Mouse (Mus musculus): ENCODE measurements around the gene Lpar1. TPM values are rescaled to one million over a fixed set of nuclear protein-coding genes. Genes with fewer than 3 reads are reported as not detected.

The Lpar1 gene
- polyA plus RNA-seq, 1 experiment from 2014 or later, result 66.6 TPM

GRCm38 (mm10) chr4:58568486-58568885, 14.8 kb upstream of the Lpar1 start:
- Histone ChIP-seq H3K36me3 (no peaks in the 10 kb centered on the region), H3K4me2 (no peak overlapping the region), H3K27ac (no peak overlapping the region), H3K9ac (no peak overlapping the region), H3K9me3 (no peaks in the 10 kb centered on the region), H3K27me3 (replicated peaks) (no peaks in the 10 kb centered on the region), H3K4me1 (no peaks in the 10 kb centered on the region), H3K4me3 (replicated peaks) (no peak overlapping the region)
- no peak for ATAC-seq (ENCODE audit: insufficient read depth, low FRiP score, low read depth)
- 58% methylated on average over 8 of the region's 8 CpGs for WGBS

- ATAC-seq (ENCODE audit: insufficient read depth, low FRiP score, low read depth), result no peak
- H3K36me3 ChIP-seq, result no peaks in the 10 kb centered on the region
- no peak overlapping the region for H3K27ac ChIP-seq
- WGBS, result 82% methylated on average over 1 of the region's 1 CpGs
- no peaks in the 10 kb centered on the region for H3K9me3 ChIP-seq
- H3K4me1 ChIP-seq, result no peaks in the 10 kb centered on the region
- H3K4me3 ChIP-seq (replicated peaks), result no peak overlapping the region
- H3K4me2 ChIP-seq, result no peak overlapping the region
- H3K9ac ChIP-seq, result no peak overlapping the region
- H3K27me3 ChIP-seq (replicated peaks), result no peaks in the 10 kb centered on the region
Observed at GRCm38 (mm10) chr4:58562776-58563175, 9.1 kb upstream of the Lpar1 start.

GRCm38 (mm10) chr4:58557001-58557400, 3.3 kb upstream of the Lpar1 start:
- H3K36me3 ChIP-seq, result no peaks in the 10 kb centered on the region
- H3K9me3 ChIP-seq, result no peaks in the 10 kb centered on the region
- H3K27ac ChIP-seq, result no peak overlapping the region
- ATAC-seq (ENCODE audit: insufficient read depth, low FRiP score, low read depth), result no peak
- 68% methylated on average over 3 of the region's 3 CpGs for WGBS
- no peaks in the 10 kb centered on the region for H3K27me3 ChIP-seq (replicated peaks)
- H3K9ac ChIP-seq, result no peak overlapping the region
- H3K4me3 ChIP-seq (replicated peaks), result no peak overlapping the region
- H3K4me2 ChIP-seq, result no peak overlapping the region
- H3K4me1 ChIP-seq, result no peaks in the 10 kb centered on the region

DNA sequence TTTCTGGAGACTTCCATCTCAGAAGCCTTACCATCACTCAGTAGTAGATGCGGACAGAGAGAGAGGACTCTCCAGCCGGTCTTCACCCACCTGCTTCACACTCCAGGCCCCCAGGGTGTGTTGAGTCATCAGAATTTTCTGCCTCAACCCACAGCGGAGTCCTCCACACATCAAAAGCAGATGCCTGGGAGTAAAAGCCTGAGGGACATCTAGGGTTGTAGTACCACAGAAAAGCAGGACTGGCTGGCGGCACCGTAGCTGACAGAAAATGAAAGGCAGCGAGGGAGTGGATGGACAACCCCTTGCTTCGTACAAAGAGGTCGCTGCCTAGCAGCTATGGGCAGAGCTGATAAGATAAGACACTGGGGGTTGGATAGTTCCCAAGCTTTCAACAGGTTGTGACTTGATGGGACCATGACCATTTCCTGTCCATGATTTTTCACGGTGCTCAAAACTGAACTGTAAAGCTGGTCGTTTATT, 701 bp upstream of the Lpar1 start:
- no peak for ATAC-seq (ENCODE audit: insufficient read depth, low FRiP score, low read depth)
- Histone ChIP-seq H3K27me3 (replicated peaks) (no peaks in the 10 kb centered on the region), H3K36me3 (no peaks in the 10 kb centered on the region), H3K4me1 (no peaks in the 10 kb centered on the region; the same call in 1 of the 2 replicates), H3K4me2 (peak overlapping the region; percentile 92), H3K9me3 (no peaks in the 10 kb centered on the region), H3K4me3 (replicated peaks) (peak overlapping the region; percentile 75; the same call in 1 of the 2 replicates), H3K9ac (no peak overlapping the region), H3K27ac (peak overlapping the region; percentile 94; the same call in 1 of the 2 replicates)
- 46% methylated on average over 10 of the region's 10 CpGs for WGBS

DNA sequence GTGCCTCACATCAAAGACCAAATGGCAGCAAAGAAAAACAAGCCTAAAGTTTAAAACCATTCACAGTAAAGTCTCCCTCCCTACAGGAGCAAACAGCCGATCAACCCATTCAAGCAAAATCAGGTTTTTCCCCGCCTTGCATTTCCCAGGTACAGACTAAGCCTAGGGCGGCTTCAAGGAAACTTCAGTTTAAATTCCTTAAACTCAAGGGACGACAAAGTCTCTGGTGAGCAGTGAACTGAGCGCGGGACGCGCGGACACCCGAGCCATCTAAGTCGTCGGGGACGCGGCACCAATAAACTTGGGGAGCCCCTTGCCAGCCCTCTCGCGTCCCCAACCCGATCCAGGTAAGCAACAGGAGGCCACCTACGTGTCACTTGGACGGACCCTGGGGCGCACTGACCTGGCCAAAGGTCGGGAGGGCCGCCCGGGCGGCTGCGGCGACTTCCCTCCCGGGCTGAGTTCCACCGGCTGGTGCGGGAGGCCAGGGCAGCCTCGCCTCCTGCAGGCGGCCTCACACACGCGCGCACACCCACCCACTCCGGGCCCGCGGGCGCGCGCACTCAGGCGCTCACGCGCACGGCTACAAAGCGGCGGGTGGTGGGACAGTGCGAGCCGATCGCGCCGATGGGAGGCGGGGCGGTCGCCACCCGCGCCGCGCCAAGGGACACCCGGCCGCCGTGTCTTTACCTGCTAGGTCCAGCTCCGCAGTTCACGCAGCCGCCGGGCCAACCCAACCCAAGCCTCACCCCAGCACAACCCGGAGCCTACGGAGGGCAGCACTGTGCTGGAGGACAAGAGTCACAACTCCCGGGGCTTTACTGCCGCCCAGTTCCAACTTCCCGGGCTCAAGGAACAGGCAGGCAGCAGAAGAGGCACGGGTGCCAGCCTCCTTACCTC, 717 bp downstream of the Lpar1 start:
- Histone ChIP-seq H3K4me2 (peak overlapping the region; percentile 92), H3K9me3 (no peaks in the 10 kb centered on the region), H3K36me3 (no peaks in the 10 kb centered on the region), H3K27me3 (replicated peaks) (no peaks in the 10 kb centered on the region), H3K9ac (peak overlapping the region; percentile 77), H3K27ac (peak overlapping the region; percentile 94), H3K4me3 (replicated peaks) (peak overlapping the region; percentile 75), H3K4me1 (peaks cover 5% of the 10 kb centered on the region; the same call in 1 of the 2 replicates)
- peak; percentile 89 for ATAC-seq (ENCODE audit: insufficient read depth, low FRiP score, low read depth)
- under 1% methylated on average over 71 of the region's 71 CpGs for WGBS

DNA sequence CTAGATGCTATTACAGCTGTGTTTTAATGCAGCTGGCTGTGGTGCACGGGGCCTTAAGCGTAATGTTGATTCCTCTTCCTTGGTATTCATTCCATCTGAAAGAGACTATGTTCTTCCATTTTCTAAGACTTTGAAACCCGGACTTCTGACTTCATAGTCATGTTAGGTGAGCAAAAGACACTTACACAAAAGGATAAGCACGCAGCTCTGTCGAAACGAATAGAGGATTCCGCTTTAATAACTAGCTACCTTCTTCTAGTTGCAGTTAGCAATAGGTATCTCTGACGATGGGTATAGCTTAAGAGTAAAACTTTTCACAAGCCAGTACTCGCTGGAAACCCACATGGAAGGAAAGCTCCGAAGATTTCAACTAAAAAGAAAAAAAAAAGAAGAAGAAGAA, 1.5 kb downstream of the Lpar1 start:
- H3K4me2 ChIP-seq, result peak overlapping the region; percentile 92
- H3K27me3 ChIP-seq (replicated peaks), result no peaks in the 10 kb centered on the region
- 4% methylated on average over 10 of the region's 10 CpGs for WGBS
- no peaks in the 10 kb centered on the region for H3K36me3 ChIP-seq
- no peaks in the 10 kb centered on the region for H3K9me3 ChIP-seq
- peak overlapping the region; percentile 77; the same call in 1 of the 2 replicates for H3K9ac ChIP-seq
- H3K27ac ChIP-seq, result peak overlapping the region; percentile 94
- H3K4me1 ChIP-seq, result peaks cover 13% of the 10 kb centered on the region; the same call in 1 of the 2 replicates
- H3K4me3 ChIP-seq (replicated peaks), result peak overlapping the region; percentile 75
- ATAC-seq (ENCODE audit: insufficient read depth, low FRiP score, low read depth), result no peak

- Histone ChIP-seq H3K36me3 (no peaks in the 10 kb centered on the region), H3K4me2 (peak overlapping the region; percentile 92), H3K27me3 (replicated peaks) (no peaks in the 10 kb centered on the region), H3K4me1 (peaks cover 14% of the 10 kb centered on the region; the same call in 1 of the 2 replicates), H3K9me3 (no peaks in the 10 kb centered on the region), H3K27ac (peak overlapping the region; percentile 94), H3K4me3 (replicated peaks) (peak overlapping the region; percentile 75), H3K9ac (no peak overlapping the region)
- no peak for ATAC-seq (ENCODE audit: insufficient read depth, low FRiP score, low read depth)
- WGBS, result 7% methylated on average over 4 of the region's 4 CpGs
Observed at GRCm38 (mm10) chr4:58551820-58552219, 1.9 kb downstream of the Lpar1 start.

DNA sequence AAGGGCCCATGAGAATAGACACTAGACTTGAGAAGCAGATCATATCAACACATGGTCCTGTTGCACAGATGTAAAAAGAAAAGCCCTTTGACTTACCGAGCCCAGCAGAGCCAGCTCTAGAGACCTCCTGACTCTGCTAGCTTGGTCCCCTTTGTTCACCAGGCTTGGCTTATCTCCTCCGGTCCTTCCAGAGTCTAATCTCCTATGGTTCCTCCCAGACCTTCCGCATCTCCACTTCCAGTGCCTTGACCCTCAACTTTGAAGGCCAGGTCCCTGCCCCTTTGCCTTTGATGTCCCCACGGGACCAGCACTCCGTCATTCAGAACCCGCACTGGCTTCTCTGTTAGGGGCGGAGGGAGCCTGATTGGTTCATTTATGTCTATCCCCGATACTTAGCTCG, 6.0 kb downstream of the Lpar1 start:
- 65% methylated on average over 9 of the region's 9 CpGs for WGBS
- no peak overlapping the region for H3K4me2 ChIP-seq
- H3K9ac ChIP-seq, result no peak overlapping the region
- peaks cover 25% of the 10 kb centered on the region for H3K4me1 ChIP-seq
- H3K27ac ChIP-seq, result peak overlapping the region; percentile 18; the same call in 1 of the 2 replicates
- H3K9me3 ChIP-seq, result no peaks in the 10 kb centered on the region
- H3K36me3 ChIP-seq, result no peaks in the 10 kb centered on the region
- H3K27me3 ChIP-seq (replicated peaks), result no peaks in the 10 kb centered on the region
- no peak overlapping the region for H3K4me3 ChIP-seq (replicated peaks)
- no peak for ATAC-seq (ENCODE audit: insufficient read depth, low FRiP score, low read depth)

GRCm38 (mm10) chr4:58547273-58547565, 6.5 kb downstream of the Lpar1 start:
- WGBS, result 42% methylated on average over 4 of the region's 4 CpGs
- H3K4me1 ChIP-seq, result peaks cover 25% of the 10 kb centered on the region
- H3K9me3 ChIP-seq, result no peaks in the 10 kb centered on the region
- no peaks in the 10 kb centered on the region for H3K27me3 ChIP-seq (replicated peaks)
- no peak for ATAC-seq (ENCODE audit: insufficient read depth, low FRiP score, low read depth)
- no peaks in the 10 kb centered on the region for H3K36me3 ChIP-seq
- H3K4me3 ChIP-seq (replicated peaks), result no peak overlapping the region
- no peak overlapping the region for H3K4me2 ChIP-seq
- H3K9ac ChIP-seq, result no peak overlapping the region
- peak overlapping the region; percentile 18; the same call in 1 of the 2 replicates for H3K27ac ChIP-seq

GRCm38 (mm10) chr4:58546441-58547272, 7.0 kb downstream of the Lpar1 start:
- Histone ChIP-seq H3K27me3 (replicated peaks) (no peaks in the 10 kb centered on the region), H3K36me3 (no peaks in the 10 kb centered on the region), H3K9ac (no peak overlapping the region), H3K4me2 (peak overlapping the region; percentile 25; the same call in 1 of the 2 replicates), H3K4me3 (replicated peaks) (no peak overlapping the region), H3K4me1 (peaks cover 25% of the 10 kb centered on the region), H3K9me3 (no peaks in the 10 kb centered on the region), H3K27ac (peak overlapping the region; percentile 62)
- 28% methylated on average over 11 of the region's 11 CpGs for WGBS
- peak; percentile 64 for ATAC-seq (ENCODE audit: insufficient read depth, low FRiP score, low read depth)

- Histone ChIP-seq H3K36me3 (no peaks in the 10 kb centered on the region), H3K27ac (peak overlapping the region; percentile 62), H3K4me2 (peak overlapping the region; percentile 25; the same call in 1 of the 2 replicates), H3K9ac (no peak overlapping the region), H3K9me3 (no peaks in the 10 kb centered on the region), H3K4me3 (replicated peaks) (no peak overlapping the region), H3K4me1 (peaks cover 25% of the 10 kb centered on the region), H3K27me3 (replicated peaks) (no peaks in the 10 kb centered on the region)
- WGBS, result 13% methylated on average over 9 of the region's 9 CpGs
- peak; percentile 47 for ATAC-seq (ENCODE audit: insufficient read depth, low FRiP score, low read depth)
Observed at GRCm38 (mm10) chr4:58545888-58546432, 7.7 kb downstream of the Lpar1 start.
